Mouse (Mus musculus) cerebellum, postnatal 14 days (tissue): ENCODE data around the gene Fam71f1.
A peak's percentile ranks its signal among the peaks of the same experiment; 100 is the strongest.
"Not testable (repeated sequence)": the region's sequence is repeated elsewhere in the genome, so short reads cannot be mapped to it uniquely, and the experiment has no call there.

Source experiments
- DNase-seq, 2 experiments: peaks; one replicate each; pipeline ENCODE4 v3.0.0; 2021; ENCODE audit warnings: mixed read lengths in 2 of 2

Fam71f1 gene

GRCm38 (mm10) chr6:29329514-29329913 lies 10.6 kb downstream of the Fam71f1 start:
- no peak for DNase-seq

- DNase-seq: not testable (repeated sequence)
These were observed 27.6 kb downstream of the Fam71f1 start for GRCm38 (mm10) chr6:29346512-29346911.

- no peak for DNase-seq
These were observed 28.2 kb downstream of the Fam71f1 start for GRCm38 (mm10) chr6:29347189-29347588.

- DNase-seq: peak; percentile 99 to 100
These were observed 28.9 kb downstream of the Fam71f1 start, which contains the start of gene Calu for GRCm38 (mm10) chr6:29347665-29348370. TSS of gene Calu (plus strand) at chr6:29348069.

GRCm38 (mm10) chr6:29348371-29348724 lies 29.4 kb downstream of the Fam71f1 start:
- DNase-seq: no peak

- DNase-seq: no peak
These were observed 32.7 kb downstream of the Fam71f1 start for GRCm38 (mm10) chr6:29351613-29352012.

- DNase-seq: no peak
These were observed 33.9 kb downstream of the Fam71f1 start for GRCm38 (mm10) chr6:29352816-29353215.

GRCm38 (mm10) chr6:29359386-29359785 lies 40.4 kb downstream of the Fam71f1 start:
- DNase-seq: peak in 1 of 2 experiments; percentile 38

- DNase-seq: no peak
These were observed 41.3 kb downstream of the Fam71f1 start for GRCm38 (mm10) chr6:29360211-29360610.

- DNase-seq: peak in 1 of 2 experiments; percentile 40
These were observed 43.5 kb downstream of the Fam71f1 start for GRCm38 (mm10) chr6:29362246-29363128.

- no peak for DNase-seq
These were observed 44.2 kb downstream of the Fam71f1 start for GRCm38 (mm10) chr6:29363129-29363515.

- no peak for DNase-seq
These were observed 46.3 kb downstream of the Fam71f1 start for GRCm38 (mm10) chr6:29365277-29365676.

- DNase-seq: peak; percentile 54 to 55
These were observed 58.4 kb downstream of the Fam71f1 start for GRCm38 (mm10) chr6:29377386-29377785.

GRCm38 (mm10) chr6:29378678-29379077 lies 59.7 kb downstream of the Fam71f1 start:
- DNase-seq: no peak

GRCm38 (mm10) chr6:29379954-29380353 lies 61.0 kb downstream of the Fam71f1 start:
- no peak for DNase-seq

- DNase-seq: peak in 1 of 2 experiments; percentile 31
These were observed 63.5 kb downstream of the Fam71f1 start for GRCm38 (mm10) chr6:29382442-29382841.
